8 mouse cellular contexts compared by ENCODE assay signal in genomic region chr7:19295503-19296185, GRCm38 (mm10). TPM values are rescaled to one million over a fixed set of nuclear protein-coding genes. Genes with fewer than 3 reads are reported as not detected.
DNase-seq lines count a peak whose midpoint lies in the region; ATAC-seq lines count a peak whose summit lies in the region.

No protein-coding gene starts in this region.

- peak; percentile 97 for ATAC-seq in megakaryocyte, adult 5-6 weeks (ENCODE audit: poor library complexity, severe bottlenecking)

- DNase-seq in adipocyte (ENCODE audit: low spot score) = peak; percentile 91
- peak; percentile 97 for DNase-seq in embryo, embryonic 10 days (ENCODE audit: low spot score)
- peak; percentile 99 for DNase-seq in gastrocnemius, postnatal 10 days
- peak; percentile 94 for DNase-seq in induced T-regulatory cell, adult 2 months (ENCODE audit: low read depth)
- peak; percentile 92 to 98 for DNase-seq in left cerebral cortex, adult 8-10 months (ENCODE audit: low spot score in 2 of 2)
- peak; percentile 95 to 96 for DNase-seq in right cerebral cortex, postnatal 10 days (ENCODE audit: low spot score in 2 of 2)
- DNase-seq in urinary bladder, postnatal 14 days (ENCODE audit: low spot score) = peak; percentile 98

RNA-seq across cellular contexts. Expression of gene Rtn2, which starts 13.2 kb away (rescaled TPM):
- total RNA-seq in gastrocnemius, postnatal 10 days (2021) = 100 to 1,000 TPM; 669 to 730 TPM
- total RNA-seq in left cerebral cortex, adult 8-10 months (2022) = 100 to 1,000 TPM; 108 to 133 (median 114) TPM
- 0.48 TPM in 1 of 2 replicates, not detected in the other for total RNA-seq in megakaryocyte, adult 5-6 weeks (2015)
- total RNA-seq in megakaryocyte, adult 5-6 weeks (2017) = not detected in 2 replicates

RNA-seq across cellular contexts. Expression of gene Fosb, which starts 14.2 kb away (rescaled TPM):
- 1 to 10 TPM in 1 of 2 experiments, under 1 TPM in 1; 0.80 to 1.7 TPM for total RNA-seq in gastrocnemius, postnatal 10 days (2021)
- total RNA-seq in left cerebral cortex, adult 8-10 months (2022) = 10 to 100 TPM; 11.1 to 15.1 (median 13.8) TPM
- 24.0 and 25.4 TPM in 2 replicates for total RNA-seq in megakaryocyte, adult 5-6 weeks (2015)
- 26.9 and 30.4 TPM in 2 replicates for total RNA-seq in megakaryocyte, adult 5-6 weeks (2017)

RNA-seq across cellular contexts. Expression of gene Ppm1n, which starts 15.8 kb away (rescaled TPM):
- total RNA-seq in gastrocnemius, postnatal 10 days (2021) = not detected
- total RNA-seq in left cerebral cortex, adult 8-10 months (2022) = under 1 TPM in 1 of 4 experiments, not detected in 3; 0.68 TPM
- total RNA-seq in megakaryocyte, adult 5-6 weeks (2015) = not detected in 2 replicates
- not detected in 2 replicates for total RNA-seq in megakaryocyte, adult 5-6 weeks (2017)

RNA-seq across cellular contexts. Expression of gene Vasp, which starts 24.0 kb away (rescaled TPM):
- 10 to 100 TPM; 35.7 to 53.5 TPM for total RNA-seq in gastrocnemius, postnatal 10 days (2021)
- 10 to 100 TPM; 13.6 to 16.9 (median 15.6) TPM for total RNA-seq in left cerebral cortex, adult 8-10 months (2022)
- total RNA-seq in megakaryocyte, adult 5-6 weeks (2015) = 122 and 129 TPM in 2 replicates
- total RNA-seq in megakaryocyte, adult 5-6 weeks (2017) = 180 and 227 TPM in 2 replicates

RNA-seq across cellular contexts. Expression of gene Ercc1, which starts 48.9 kb away (rescaled TPM):
- total RNA-seq in gastrocnemius, postnatal 10 days (2021) = 10 to 100 TPM; 31.9 to 35.9 TPM
- total RNA-seq in left cerebral cortex, adult 8-10 months (2022) = 10 to 100 TPM; 34.9 to 42.8 (median 38.6) TPM
- total RNA-seq in megakaryocyte, adult 5-6 weeks (2015) = 18.9 and 26.4 TPM in 2 replicates
- total RNA-seq in megakaryocyte, adult 5-6 weeks (2017) = 17.5 and 21.4 TPM in 2 replicates

Comparison
In these comparisons a context has a peak if more than half of its experiments do, and no peak if none do; other contexts are left out.
1. Peak in every context shown above with its lines: DNase-seq and ATAC-seq.
2. RNA of gene Rtn2, which starts 13.2 kb away (total RNA-seq): 669 to 730 TPM in gastrocnemius, postnatal 10 days and 108 to 133 TPM in left cerebral cortex, adult 8-10 months; 0.48 TPM in megakaryocyte, adult 5-6 weeks; every median in the first group is over 10 times any median in the second.
3. RNA of gene Fosb, which starts 14.2 kb away (total RNA-seq): 24.0 to 30.4 TPM in megakaryocyte, adult 5-6 weeks and 11.1 to 15.1 TPM in left cerebral cortex, adult 8-10 months; 0.80 to 1.7 TPM in gastrocnemius, postnatal 10 days; every median in the first group is over 4 times any median in the second.